13 mouse cellular contexts compared by ENCODE assay signal in genomic region chr5:132673599-132674305, GRCm38 (mm10).
DNase-seq lines count a peak whose midpoint lies in the region; ATAC-seq and TF ChIP-seq lines count a peak whose summit lies in the region.
"Had no signal": no experiment of that assay in that cellular context is flagged by ENCODE, and none has a peak within 500 bp of the region (broad histone marks: within the 10 kb centered on the region; RNA-seq: fewer than 3 reads in every experiment).

No protein-coding gene starts in this region.

- no peaks in the 10 kb centered on the region for H3K27me3 ChIP-seq in forebrain, postnatal 0 days (ENCODE audit: insufficient read depth, low read length)
- no peaks in the 10 kb centered on the region for H3K27me3 ChIP-seq in forebrain, embryonic 16.5 days (replicated peaks; ENCODE audit: control insufficient read depth, insufficient read depth, low read length)

- no peak for TF ChIP-seq CTCF in forebrain, postnatal 0 days (IDR thresholded peaks at IDR 0.05; ENCODE audit: low read depth)

- H3K4me2 ChIP-seq in forebrain, postnatal 0 days (ENCODE audit: low read depth) = no peak overlapping the region
- H3K4me2 ChIP-seq in forebrain, embryonic 16.5 days (ENCODE audit: low read length) = no peak overlapping the region

- no peaks in the 10 kb centered on the region for H3K9me3 ChIP-seq in forebrain, postnatal 0 days (ENCODE audit: low read length)
- no peaks in the 10 kb centered on the region for H3K9me3 ChIP-seq in forebrain, embryonic 16.5 days (ENCODE audit: control insufficient read depth, low read length)

- WGBS in forebrain, postnatal 0 days = 13% methylated on average over 6 of the region's 6 CpGs
- 14% methylated on average over 6 of the region's 6 CpGs for WGBS in forebrain, embryonic 16.5 days

- peak; percentile 51 for DNase-seq in forebrain, postnatal 0 days
- peak; percentile 14 to 41 for DNase-seq in left cerebral cortex, postnatal 14 days (ENCODE audit: low spot score in 2 of 2)
- DNase-seq in left cerebral cortex, postnatal 36 days (ENCODE audit: low spot score in 2 of 2) = no peak
- peak; percentile 13 for DNase-seq in R1 (ENCODE audit: low read depth, low spot score)
- DNase-seq in heart, postnatal 14 days = peak; percentile 31 to 47
- no peak for DNase-seq in frontal cortex, postnatal 14 days (ENCODE audit: low spot score in 2 of 2)
- DNase-seq in ovary, postnatal 14 days (ENCODE audit: low spot score) = no peak
- DNase-seq: cerebellum, adult 18-20 months; gastrocnemius, postnatal 36 days; thymus, adult 18-20 months had no signal

- no peaks in the 10 kb centered on the region for H3K36me3 ChIP-seq in forebrain, postnatal 0 days (ENCODE audit: insufficient read depth)
- H3K36me3 ChIP-seq in forebrain, embryonic 16.5 days (ENCODE audit: control insufficient read depth, insufficient read depth) = no peaks in the 10 kb centered on the region

- intact Hi-C loops in left cerebral cortex, postnatal 14 days (cut with DNase I) = no loop called here
- intact Hi-C loops in left cerebral cortex, postnatal 36 days (cut with DNase I) = no loop called here
- intact Hi-C loops in heart, postnatal 14 days (cut with DNase I) = no loop called here

- H3K27ac ChIP-seq in forebrain, postnatal 0 days (ENCODE audit: low read depth, low read length) = no peak overlapping the region
- H3K27ac ChIP-seq in forebrain, embryonic 16.5 days (ENCODE audit: low read length) = no peak overlapping the region
- H3K27ac ChIP-seq: liver, embryonic 14.5 days had no signal

- H3K4me3 ChIP-seq in forebrain, postnatal 0 days (ENCODE audit: low read depth, low read length) = no peak overlapping the region
- no peak overlapping the region for H3K4me3 ChIP-seq in forebrain, embryonic 16.5 days (replicated peaks; ENCODE audit: low read length)

- ATAC-seq in forebrain, postnatal 0 days = 0 out of 2 replicates have a peak, but pooled peaks have one; percentile 62
- ATAC-seq in forebrain, embryonic 16.5 days = no peak
- ATAC-seq: intestine, embryonic 16.5 days had no signal

- no peaks in the 10 kb centered on the region for H3K4me1 ChIP-seq in forebrain, postnatal 0 days (ENCODE audit: insufficient read depth)
- peaks cover 4% of the 10 kb centered on the region; the same call in 1 of the 2 replicates for H3K4me1 ChIP-seq in forebrain, embryonic 16.5 days (replicated peaks; ENCODE audit: control insufficient read depth, insufficient read depth, low read length)

- H3K9ac ChIP-seq in forebrain, postnatal 0 days = no peak overlapping the region
- H3K9ac ChIP-seq in forebrain, embryonic 16.5 days (replicated peaks; ENCODE audit: low read depth, low read length) = no peak overlapping the region
- H3K9ac ChIP-seq: liver, embryonic 14.5 days had no signal

Comparison
In these comparisons a context has a peak if more than half of its experiments do, and no peak if none do; other contexts are left out.
1. DNase-seq: peak in forebrain, postnatal 0 days (single experiment), left cerebral cortex, postnatal 14 days (2 of 2), R1 (single experiment) and heart, postnatal 14 days (2 of 2); none in left cerebral cortex, postnatal 36 days (0 of 2), frontal cortex, postnatal 14 days (0 of 2) and ovary, postnatal 14 days (single experiment).